Mouse (Mus musculus) stomach, postnatal 0 days (tissue): ENCODE measurements around the gene Spryd3.

Source experiments
- CTCF ChIP-seq: IDR thresholded peaks from 2 replicates; pipeline ENCODE4 v1.5.1; 2016; ENCODE audit warnings: antibody characterized with exemption, low read depth, mild to moderate bottlenecking, moderate library complexity
- EP300 ChIP-seq: optimal IDR thresholded peaks from 2 replicates; pipeline ENCODE3; 2016; ENCODE audit warnings: antibody characterized with exemption

DNA sequence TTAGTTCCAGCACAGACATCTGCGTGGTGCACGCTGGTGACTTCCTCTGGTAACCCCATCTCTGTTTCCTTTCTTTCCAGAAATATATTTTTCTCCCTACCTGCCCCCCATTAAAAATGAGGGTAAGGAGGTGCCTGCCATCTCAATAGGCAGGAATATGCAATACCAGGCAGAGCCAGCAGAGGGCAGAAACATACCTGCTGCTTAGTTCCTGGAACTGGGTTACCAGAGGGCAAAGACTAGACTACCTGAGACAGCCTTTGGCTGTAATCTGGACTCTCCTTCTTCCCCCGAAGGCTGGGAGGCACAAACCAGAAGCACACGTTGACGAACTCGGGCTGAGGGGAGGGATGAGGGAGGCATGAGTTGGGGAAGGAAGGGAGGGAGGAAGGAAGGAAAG lies 42.2 kb upstream of the Spryd3 start:
- TF ChIP-seq CTCF, result peak; percentile 95
- no peak for TF ChIP-seq EP300
